Mouse (Mus musculus): ENCODE measurements around the gene Optn.

Gene Optn

GRCm38 (mm10) chr2:4985000-4985399, 78.9 kb downstream of the Optn start:
- no peak for DNase-seq (ENCODE audit: low spot score)

- no peak for DNase-seq (ENCODE audit: low spot score)
Measured at GRCm38 (mm10) chr2:4983987-4984386, 79.9 kb downstream of the Optn start.

GRCm38 (mm10) chr2:4978091-4978490, 85.8 kb downstream of the Optn start:
- no peak for DNase-seq (ENCODE audit: low spot score)

GRCm38 (mm10) chr2:4975807-4976206, 88.0 kb downstream of the Optn start, which contains the start of gene Ucma:
Gene Ucma, plus strand, starts transcription at chr2:4976122.
- DNase-seq (ENCODE audit: low spot score), result no peak

Measured in layer of hippocampus, adult 9-10 months (tissue).